Mouse (Mus musculus) brain, embryonic 14.5 days (tissue): ENCODE data around the gene Rab26. TPM values are rescaled to one million over a fixed set of nuclear protein-coding genes. Genes with fewer than 3 reads are reported as not detected.

Source experiments
- DNase-seq: peaks from one replicate; pipeline ENCODE4 v3.0.0-alpha.2; 2011; ENCODE audit warnings: low read depth
- CTCF ChIP-seq: fragments of 200-500 bp; IDR thresholded peaks from 2 replicates; pipeline ENCODE4 v1.5.1; 2012; ENCODE audit warnings: inconsistent platforms, mild to moderate bottlenecking, moderate library complexity, borderline replicate concordance; ENCODE audit not compliant: insufficient read depth, insufficient read length; ENCODE audit errors: extremely low read depth
- POLR2A ChIP-seq: fragments of 200-500 bp; IDR thresholded peaks from 2 replicates; pipeline ENCODE4 v1.6.1; 2012; ENCODE audit warnings: mild to moderate bottlenecking, inconsistent platforms, borderline replicate concordance; ENCODE audit not compliant: poor library complexity, insufficient read depth, insufficient read length, severe bottlenecking; ENCODE audit errors: extremely low read depth
- polyA plus RNA-seq: library from polyadenylated mRNA; depleted of rRNA; stranded (reverse); fragments of >200 nt; gene quantifications from 2 replicates; pipeline ENCODE4 v1.2.3, GENCODE M21; 2012

Rab26 gene
- polyA plus RNA-seq, 1 experiment, result 3.2 TPM

DNA sequence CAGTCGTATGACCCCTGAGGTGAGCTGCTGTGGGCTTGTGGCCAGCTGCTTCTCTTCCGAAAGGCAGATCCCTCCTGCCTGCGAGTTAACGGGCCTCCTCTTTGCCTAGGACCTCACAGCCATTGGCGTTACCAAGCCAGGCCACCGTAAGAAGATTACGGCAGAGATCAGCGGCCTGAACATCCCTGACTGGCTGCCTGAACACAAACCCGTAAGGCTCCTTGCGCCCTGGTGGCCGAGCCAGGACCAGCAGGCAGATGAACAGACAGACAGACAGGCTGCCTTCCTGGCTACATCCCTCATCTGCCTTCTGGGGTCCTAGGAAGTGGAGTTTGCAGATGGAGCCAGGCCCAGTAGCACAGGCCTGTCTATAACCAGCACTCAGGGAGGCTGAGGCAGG is 31.8 kb downstream of the Rab26 start:
- TF ChIP-seq POLR2A (no peak), CTCF (peak; percentile 13; the same call in 1 of the 2 replicates)
- no peak for DNase-seq

DNA sequence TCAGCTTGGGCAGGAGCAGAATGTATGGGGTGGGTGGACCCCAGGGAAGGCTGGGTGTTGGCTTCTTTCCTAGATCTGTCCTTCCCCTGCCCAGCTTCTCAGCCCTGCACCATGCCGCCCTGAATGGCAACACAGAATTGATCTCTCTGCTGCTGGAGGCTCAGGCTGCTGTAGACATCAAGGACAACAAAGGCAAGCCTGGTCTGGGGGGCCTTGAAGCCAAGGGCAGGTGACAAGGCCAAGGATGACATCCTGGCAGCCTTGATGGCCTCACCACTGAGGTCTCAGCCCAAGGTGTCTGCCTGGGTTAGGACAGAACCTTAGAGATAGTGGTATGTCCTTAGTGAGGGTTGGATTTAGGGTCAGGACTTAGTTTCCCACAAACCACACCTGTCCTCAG is 38.0 kb downstream of the Rab26 start:
- no peak for DNase-seq
- TF ChIP-seq CTCF (no peak), POLR2A (no peak)

DNA sequence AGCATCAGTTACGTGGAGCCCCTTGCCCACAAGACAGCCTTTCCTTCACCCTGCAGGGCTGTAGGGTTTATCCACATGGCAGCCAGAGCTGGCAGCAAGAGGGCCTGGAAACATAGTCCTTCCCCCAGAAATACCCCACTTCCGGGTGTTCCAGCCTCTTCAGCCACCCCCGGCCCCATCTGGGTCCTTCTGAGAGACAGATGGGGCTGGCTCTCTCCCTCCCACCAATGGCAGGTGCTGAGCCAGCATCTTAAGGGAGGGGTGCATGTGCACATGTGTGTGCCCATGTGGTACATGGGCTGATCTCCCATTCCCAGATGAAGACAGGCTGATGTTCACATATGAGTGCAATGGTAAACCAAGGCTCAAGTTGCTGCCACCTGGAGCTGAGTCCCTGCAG is 38.6 kb downstream of the Rab26 start:
- TF ChIP-seq POLR2A (no peak), CTCF (no peak)
- DNase-seq, result peak; percentile 28

DNA sequence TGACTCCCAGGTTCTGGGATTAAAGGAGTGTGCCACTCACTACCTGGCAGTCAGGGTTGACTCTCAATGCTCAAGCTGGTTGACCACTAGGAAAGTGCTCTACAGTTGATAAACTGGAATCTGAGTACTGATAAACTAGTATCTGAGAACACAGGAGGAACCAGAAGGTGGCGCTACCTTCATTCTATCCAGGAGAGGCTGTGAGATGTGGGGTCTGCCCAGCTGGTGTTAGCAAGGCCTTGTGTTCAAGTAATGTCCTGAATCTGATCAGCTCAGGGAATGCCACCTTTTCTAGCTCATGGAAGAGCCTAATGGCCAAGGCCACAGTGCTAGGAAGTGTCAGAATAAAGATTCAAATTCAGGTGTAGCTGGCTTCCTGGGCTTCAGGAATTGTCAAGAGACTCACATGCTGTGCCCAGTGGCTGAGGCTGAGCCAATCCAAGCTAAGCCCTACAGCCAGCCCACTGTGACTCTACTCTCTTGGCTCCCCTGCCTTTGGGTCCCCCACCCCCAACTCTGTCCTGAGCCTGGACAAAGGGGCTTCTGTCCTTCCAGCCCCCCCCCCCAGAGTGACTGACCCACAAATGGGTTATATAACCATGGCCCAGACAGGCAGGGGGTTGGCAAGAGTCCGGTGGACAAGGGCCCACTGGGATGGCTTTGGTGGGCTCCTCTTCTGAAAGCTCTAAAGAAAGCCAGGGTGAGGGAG is 39.2 kb downstream of the Rab26 start:
- TF ChIP-seq POLR2A, result no peak
- TF ChIP-seq CTCF, result peak; percentile 45; the same call in 1 of the 2 replicates
- peak; percentile 66 for DNase-seq

DNA sequence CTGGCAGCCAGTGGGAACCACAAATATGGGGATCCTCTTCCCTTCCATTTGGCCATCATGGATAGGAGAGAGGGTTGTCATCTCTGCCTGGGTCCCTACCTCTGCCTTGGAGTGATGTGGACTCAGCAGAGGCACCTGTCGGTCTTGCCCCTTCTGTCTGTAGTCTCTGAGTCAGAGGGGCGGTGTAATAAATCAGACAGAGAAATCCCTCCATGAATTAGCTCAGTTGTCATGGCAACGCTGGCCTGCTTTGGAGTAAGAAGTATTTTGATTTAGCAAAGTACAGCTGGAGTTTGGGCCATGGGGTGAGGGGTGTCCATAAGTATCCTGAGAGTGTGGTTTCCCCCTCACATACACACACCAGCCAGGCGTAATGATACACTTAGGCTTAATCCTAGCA is 43.6 kb downstream of the Rab26 start:
- DNase-seq, result peak; percentile 65
- no peak for TF ChIP-seq POLR2A
- no peak for TF ChIP-seq CTCF

DNA sequence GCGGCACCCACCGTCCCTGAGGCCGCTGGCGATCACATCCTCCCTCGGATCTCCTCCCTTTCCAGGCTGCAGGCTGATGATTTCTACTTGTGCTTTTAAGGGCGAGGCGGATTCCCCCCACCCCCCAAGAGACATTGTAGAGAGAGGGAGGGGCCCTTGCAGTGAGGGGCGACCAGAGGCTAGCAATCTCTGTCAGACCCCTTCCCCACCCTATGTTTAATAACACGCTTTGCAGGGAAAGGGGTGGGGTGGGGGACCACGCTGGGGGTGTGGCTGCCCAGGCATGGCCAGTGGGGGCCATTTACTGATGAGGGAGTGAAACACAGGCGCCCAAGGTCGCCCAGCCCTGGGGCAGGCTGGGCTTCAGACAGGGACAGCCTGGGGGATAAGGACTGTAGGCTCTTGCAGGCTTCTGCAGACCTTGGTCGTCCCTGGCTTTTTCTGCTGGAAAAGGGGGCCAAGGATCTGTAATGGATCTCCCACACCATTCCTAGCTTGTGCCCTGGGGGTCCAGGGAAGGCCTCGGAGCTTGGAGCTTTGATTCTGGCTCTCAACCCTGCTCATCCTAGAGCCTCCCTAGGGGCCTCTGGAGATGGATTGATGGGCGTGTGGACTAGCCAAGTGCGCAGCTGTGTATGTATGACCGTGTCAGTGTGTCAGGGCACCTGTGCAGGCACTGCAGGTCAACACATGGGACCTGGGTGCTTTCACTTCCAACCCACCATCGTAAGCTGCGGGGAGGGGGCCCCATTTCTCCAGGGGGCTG is 44.6 kb downstream of the Rab26 start:
- TF ChIP-seq POLR2A (0 out of 2 replicates have a peak, but pooled peaks have one; percentile 5), CTCF (no peak)
- DNase-seq, result no peak

DNA sequence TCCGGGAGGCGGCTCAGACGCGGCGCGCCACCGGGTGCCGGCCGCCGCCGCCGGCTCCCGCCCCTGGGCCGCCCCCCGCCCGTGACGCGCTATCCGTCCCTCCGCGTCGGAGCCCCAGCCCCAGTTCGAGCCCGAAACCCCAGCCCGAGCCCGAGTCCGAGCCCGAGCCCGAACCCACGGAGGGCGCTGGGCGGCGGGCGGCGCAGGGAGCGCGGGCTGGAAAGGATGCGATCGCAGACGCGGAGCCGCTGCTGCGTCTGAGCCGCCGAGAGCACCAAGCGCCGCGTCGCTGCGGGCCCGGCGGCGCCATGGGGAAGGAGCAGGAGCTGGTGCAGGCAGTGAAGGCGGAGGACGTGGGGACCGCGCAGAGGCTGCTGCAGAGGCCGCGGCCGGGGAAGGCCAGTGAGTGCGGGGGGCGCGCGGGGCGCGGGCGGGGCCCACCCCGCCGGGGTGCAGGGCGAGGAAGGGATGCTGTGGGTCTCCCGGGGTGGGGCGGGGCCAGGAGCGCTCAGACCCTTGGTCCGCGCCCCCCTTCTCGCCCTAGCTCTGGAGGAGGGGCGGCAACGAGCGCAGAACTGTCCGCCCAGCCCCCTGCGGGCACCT is 45.2 kb downstream of the Rab26 start:
- no peak for TF ChIP-seq CTCF
- TF ChIP-seq POLR2A, result 0 out of 2 replicates have a peak, but pooled peaks have one; percentile 20
- DNase-seq, result peak; percentile 72

DNA sequence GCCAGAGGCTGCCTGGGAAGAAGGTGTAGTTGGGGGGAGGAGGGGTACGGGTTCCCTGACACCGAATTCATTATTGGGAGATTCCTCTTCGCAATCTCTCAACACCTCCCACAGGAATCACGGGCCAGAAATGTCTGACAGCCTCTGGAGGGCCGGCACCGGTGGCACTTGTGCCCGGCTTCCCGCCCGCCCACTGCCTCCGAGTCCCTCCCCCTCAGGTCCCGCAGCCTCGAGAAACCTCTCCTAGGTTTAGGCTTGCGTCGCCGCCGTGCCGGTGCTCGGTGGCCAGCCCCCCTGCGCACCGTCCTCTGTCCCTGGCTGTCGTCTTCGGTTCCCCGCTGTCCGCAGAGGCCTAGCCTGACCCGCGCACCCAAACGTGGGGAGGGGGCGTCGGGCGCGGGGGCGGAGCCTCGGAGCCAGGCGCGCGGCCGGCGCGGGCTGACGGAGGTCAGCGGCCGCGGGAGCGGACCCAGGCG is 45.8 kb downstream of the Rab26 start, which contains the start of gene Caskin1:
Gene Caskin1, plus strand, starts transcription at position 416 of the 476 bp plus-strand sequence.
- TF ChIP-seq POLR2A (peak; percentile 49), CTCF (no peak)
- DNase-seq, result peak; percentile 66

DNA sequence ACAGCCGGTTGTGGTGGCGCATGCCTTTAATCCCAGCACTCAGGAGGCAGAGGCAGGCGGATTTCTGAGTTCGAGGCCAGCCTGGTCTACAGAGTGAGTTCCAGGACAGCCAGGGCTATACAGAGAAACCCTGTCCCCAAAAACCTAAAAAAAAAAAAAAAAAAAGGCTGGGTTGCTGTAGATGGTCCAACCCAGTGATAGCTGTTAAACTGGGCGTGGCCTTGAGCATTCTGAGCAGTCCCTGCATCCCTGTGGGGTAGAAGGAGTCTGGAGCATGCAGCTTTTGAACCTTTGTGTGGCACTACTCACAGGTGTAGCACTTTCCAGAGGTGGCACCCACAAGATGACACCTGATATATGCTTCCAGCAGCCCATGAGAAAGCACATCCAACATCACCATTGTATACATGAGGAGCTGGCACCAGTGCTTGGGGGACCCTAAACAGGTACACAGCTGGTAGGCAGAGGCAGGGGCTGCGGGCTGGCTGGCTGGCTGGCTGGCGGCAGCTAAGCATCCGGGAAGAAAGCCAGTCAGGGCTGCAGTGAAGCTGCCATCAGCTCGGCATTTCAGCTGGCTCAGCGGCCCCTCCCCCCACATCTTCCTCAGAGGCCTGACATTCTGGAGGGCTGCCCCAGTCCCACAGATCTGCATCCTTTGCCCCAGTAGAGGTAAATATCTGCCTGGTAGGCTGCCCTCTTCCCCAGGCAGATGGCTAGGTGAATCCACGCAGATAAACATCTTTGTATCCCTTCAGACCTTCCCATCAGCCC is 48.7 kb downstream of the Rab26 start:
- peak; percentile 82 for DNase-seq
- no peak for TF ChIP-seq POLR2A
- no peak for TF ChIP-seq CTCF

DNA sequence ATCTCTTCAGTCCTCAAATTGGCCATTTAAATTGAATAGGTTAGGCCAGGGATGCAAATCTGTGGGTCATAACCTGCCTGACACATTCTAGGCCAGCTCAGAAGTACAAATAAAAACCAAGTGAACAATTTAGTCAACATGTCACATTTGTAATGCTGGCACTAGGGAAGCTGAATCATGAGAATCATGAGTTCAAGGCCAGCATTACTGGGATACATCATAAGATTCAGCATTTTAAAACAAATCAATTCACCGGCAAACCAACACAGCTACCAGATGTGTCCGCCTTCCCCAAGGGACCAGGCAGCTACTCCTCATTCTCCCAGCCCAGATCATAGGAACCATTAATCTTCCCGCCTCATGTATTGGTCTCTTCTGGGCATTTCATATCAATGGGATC is 50.5 kb downstream of the Rab26 start:
- TF ChIP-seq POLR2A (no peak), CTCF (no peak)
- DNase-seq, result no peak
